Mouse (Mus musculus) heart, embryonic 14.5 days (tissue): ENCODE data around the gene Ccdc50. TPM values are rescaled to one million over a fixed set of nuclear protein-coding genes. Genes with fewer than 3 reads are reported as not detected.
A peak's percentile ranks its signal among the peaks of the same experiment; 100 is the strongest.

Experiments used
- ATAC-seq: fragments of 200-750 bp; cut with Nextera tagmentation; 2 replicates; pipeline ENCODE4 v1.8.0; 2017; ENCODE audit warnings: low read depth, moderate TSS enrichment; ENCODE audit not compliant: insufficient number of reproducible peaks, insufficient read depth, low FRiP score
- H3K27ac ChIP-seq, 2 experiments: fragments of 200-500 bp in 1 of 2; fragments of 300-500 bp in 1 of 2; sonication (generic) in 1 of 2; replicated peaks in 1 of 2; 2 replicates each; pipeline ENCODE4 v1.5.1; 2012 to 2014; ENCODE audit warnings: low read depth in 2 of 2, low read length in 2 of 2, control low read depth in 1 of 2, mild to moderate bottlenecking in 1 of 2, mixed read lengths in 1 of 2; ENCODE audit not compliant: control insufficient read depth in 1 of 2, insufficient read depth in 1 of 2
- H3K27me3 ChIP-seq: fragments of 300-500 bp; sonication (generic); 2 replicates; pipeline ENCODE4 v1.6.1; 2014; ENCODE audit warnings: mild to moderate bottlenecking, low read length, control low read depth; ENCODE audit not compliant: control insufficient read depth, insufficient read depth
- H3K36me3 ChIP-seq: fragments of 300-500 bp; sonication (generic); 2 replicates; pipeline ENCODE4 v1.6.1; 2014; ENCODE audit warnings: mild to moderate bottlenecking, control low read depth, low read length, mixed read lengths; ENCODE audit not compliant: control insufficient read depth, insufficient read depth
- H3K4me1 ChIP-seq, 2 experiments: fragments of 200-500 bp in 1 of 2; fragments of 300-500 bp in 1 of 2; sonication (generic) in 1 of 2; 2 replicates each; pipeline ENCODE4 v1.6.1; 2012 to 2014; ENCODE audit warnings: low read length in 2 of 2, control low read depth in 1 of 2, mixed read lengths in 1 of 2; ENCODE audit not compliant: control insufficient read depth in 2 of 2, insufficient read depth in 2 of 2
- H3K4me2 ChIP-seq: fragments of 300-500 bp; sonication (generic); 2 replicates; pipeline ENCODE4 v1.6.1; 2014; ENCODE audit warnings: mild to moderate bottlenecking, low read length
- H3K4me3 ChIP-seq, 2 experiments: fragments of 200-500 bp in 1 of 2; fragments of 300-500 bp in 1 of 2; sonication (generic) in 1 of 2; 2 replicates each; pipeline ENCODE4 v1.5.1; 2012 to 2014; ENCODE audit warnings: low read length in 2 of 2, mild to moderate bottlenecking in 2 of 2, control low read depth in 1 of 2, low read depth in 1 of 2, moderate library complexity in 1 of 2; ENCODE audit not compliant: control insufficient read depth in 1 of 2, insufficient read depth in 1 of 2
- H3K9ac ChIP-seq: fragments of 300-500 bp; sonication (generic); 2 replicates; pipeline ENCODE4 v1.6.1; 2014; ENCODE audit warnings: mild to moderate bottlenecking, low read length
- H3K9me3 ChIP-seq: fragments of 300-500 bp; sonication (generic); 2 replicates; pipeline ENCODE4 v1.6.1; 2016; ENCODE audit warnings: low read length, control low read depth; ENCODE audit not compliant: control insufficient read depth
- WGBS: fragments of 180-500 bp; shearing (Covaris S2); extraction: QIAGEN DNeasy Blood & Tissue Kit; methylation state at CpG from one replicate; pipeline ENCODE4 v1.1.7; 2014; 5-methylcytosine and 5-hydroxymethylcytosine counted together
- polyA plus RNA-seq: library from polyadenylated mRNA; unstranded; fragments of >200 nt; fragmentation: Nextera tagmentation; extraction: Ambion mirVana; gene quantifications from 2 replicates; pipeline ENCODE4 v1.2.1, GENCODE M21; 2014

Gene Ccdc50
- polyA plus RNA-seq: 46.1 and 46.5 TPM in 2 replicates

- WGBS: 0% methylated on average over 40 of the region's 69 CpGs
- peak within 1 kb of the TSS; percentile 98 for H3K9ac ChIP-seq
- no peaks in the 10 kb centered on the region for H3K36me3 ChIP-seq
- H3K4me3 ChIP-seq: peak within 1 kb of the TSS; percentile 92 to 93
- ATAC-seq: peak; percentile 92
- no peaks in the 10 kb centered on the region for H3K27me3 ChIP-seq
- peak within 1 kb of the TSS; percentile 60 for H3K4me2 ChIP-seq
- H3K9me3 ChIP-seq: no peaks in the 10 kb centered on the region
- H3K4me1 ChIP-seq: peaks cover 3 to 21% of the 10 kb centered on the region in 2 experiments; a peak in 3 of 4 replicates
- H3K27ac ChIP-seq: peak within 1 kb of the TSS; percentile 91 to 96
Observed at GRCm38 (mm10) chr16:27388761-27389451, at the start of gene Ccdc50. TSS of gene Ccdc50 (plus strand) at chr16:27388869.

GRCm38 (mm10) chr16:27347521-27347920 is 41.1 kb upstream of the Ccdc50 start:
- Histone ChIP-seq H3K9me3 (no peaks in the 10 kb centered on the region), H3K4me3 (no peak overlapping the region), H3K4me1 (no peaks in the 10 kb centered on the region), H3K27me3 (no peaks in the 10 kb centered on the region), H3K36me3 (no peaks in the 10 kb centered on the region), H3K4me2 (no peak overlapping the region), H3K9ac (no peak overlapping the region), H3K27ac (no peak overlapping the region)
- no peak for ATAC-seq
- WGBS: 67% methylated on average over 3 of the region's 3 CpGs

- ATAC-seq: no peak
- Histone ChIP-seq H3K27ac (no peak overlapping the region), H3K4me2 (no peak overlapping the region), H3K9ac (no peak overlapping the region), H3K4me3 (no peak overlapping the region), H3K36me3 (no peaks in the 10 kb centered on the region), H3K9me3 (no peaks in the 10 kb centered on the region), H3K27me3 (no peaks in the 10 kb centered on the region), H3K4me1 (no peaks in the 10 kb centered on the region)
- WGBS: 49% methylated on average over 1 of the region's 1 CpGs
Observed at GRCm38 (mm10) chr16:27348359-27348758, 40.3 kb upstream of the Ccdc50 start.

- 85% methylated on average over 2 of the region's 2 CpGs for WGBS
- H3K9ac ChIP-seq: no peak overlapping the region
- H3K4me1 ChIP-seq: no peaks in the 10 kb centered on the region
- no peaks in the 10 kb centered on the region for H3K27me3 ChIP-seq
- no peak for ATAC-seq
- H3K9me3 ChIP-seq: no peaks in the 10 kb centered on the region
- no peak overlapping the region for H3K4me2 ChIP-seq
- no peak overlapping the region for H3K27ac ChIP-seq
- H3K36me3 ChIP-seq: no peaks in the 10 kb centered on the region
- no peak overlapping the region for H3K4me3 ChIP-seq
Observed at GRCm38 (mm10) chr16:27349235-27349634, 39.4 kb upstream of the Ccdc50 start.

- Histone ChIP-seq H3K4me1 (no peaks in the 10 kb centered on the region), H3K27ac (no peak overlapping the region), H3K9ac (no peak overlapping the region), H3K9me3 (no peaks in the 10 kb centered on the region), H3K27me3 (no peaks in the 10 kb centered on the region), H3K4me2 (no peak overlapping the region), H3K4me3 (no peak overlapping the region), H3K36me3 (no peaks in the 10 kb centered on the region)
- ATAC-seq: no peak
- 79% methylated on average over 7 of the region's 7 CpGs for WGBS
Observed at GRCm38 (mm10) chr16:27349878-27350532, 38.7 kb upstream of the Ccdc50 start.

- H3K4me3 ChIP-seq: no peak overlapping the region
- no peak for ATAC-seq
- no peak overlapping the region for H3K9ac ChIP-seq
- no peaks in the 10 kb centered on the region for H3K4me1 ChIP-seq
- H3K27me3 ChIP-seq: no peaks in the 10 kb centered on the region
- H3K9me3 ChIP-seq: no peaks in the 10 kb centered on the region
- H3K27ac ChIP-seq: no peak overlapping the region
- no peaks in the 10 kb centered on the region for H3K36me3 ChIP-seq
- 41% methylated on average over 2 of the region's 2 CpGs for WGBS
- H3K4me2 ChIP-seq: no peak overlapping the region
Observed at GRCm38 (mm10) chr16:27354464-27354863, 34.2 kb upstream of the Ccdc50 start.

GRCm38 (mm10) chr16:27360059-27360458 is 28.6 kb upstream of the Ccdc50 start:
- WGBS: 95% methylated on average over 1 of the region's 1 CpGs
- Histone ChIP-seq H3K27me3 (no peaks in the 10 kb centered on the region), H3K27ac (no peak overlapping the region), H3K4me2 (no peak overlapping the region), H3K9me3 (no peaks in the 10 kb centered on the region), H3K4me3 (no peak overlapping the region), H3K4me1 (no peaks in the 10 kb centered on the region), H3K36me3 (no peaks in the 10 kb centered on the region), H3K9ac (no peak overlapping the region)
- no peak for ATAC-seq
